Mouse (Mus musculus): ENCODE measurements around the gene Gja6.

Gja6 gene

GRCm38 (mm10) chrX:160906952-160907351 lies at the start of gene Gja6:
Gja6 (minus strand) TSS chrX:160907052.
- no peak for DNase-seq

DNA sequence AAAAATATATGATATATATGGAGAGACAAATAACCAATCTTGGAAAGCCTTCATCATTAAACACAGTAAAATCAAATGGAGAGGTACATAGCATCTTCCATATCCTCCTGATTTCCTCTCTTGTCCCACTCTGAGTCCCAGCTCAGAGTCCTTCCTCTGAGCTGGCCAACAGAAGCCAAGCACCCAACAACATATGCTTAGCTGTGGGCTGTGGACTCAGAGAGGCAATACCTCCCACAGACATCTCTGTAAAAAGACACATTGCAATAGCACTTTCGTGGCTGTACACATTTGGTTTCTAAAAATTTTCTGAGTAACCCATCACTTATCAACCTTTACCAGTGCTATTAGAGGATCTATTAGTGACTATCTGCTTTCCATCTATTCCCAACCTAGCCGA lies 42.7 kb upstream of the Gja6 start:
- DNase-seq = no peak

GRCm38 (mm10) chrX:160944722-160945121 lies 37.9 kb upstream of the Gja6 start:
- no peak for DNase-seq

DNA sequence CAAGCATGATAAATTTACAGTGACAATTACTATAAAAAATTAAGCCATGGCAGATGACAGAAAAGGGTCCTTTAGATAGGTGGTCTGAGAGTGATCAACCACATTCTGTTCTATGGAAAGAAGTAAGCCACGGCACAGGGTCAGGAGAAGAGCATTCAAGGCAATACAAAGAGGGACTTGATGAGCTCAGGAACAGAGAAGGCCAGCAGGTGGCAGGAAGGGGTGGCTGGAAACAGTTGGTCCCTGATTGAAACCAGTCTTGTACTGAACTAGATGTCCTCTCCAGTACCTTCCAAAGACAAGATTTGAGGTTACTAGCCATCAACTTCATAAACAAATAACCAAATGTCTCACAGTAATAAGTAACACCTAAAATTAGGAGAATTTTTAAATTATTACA lies 28.7 kb upstream of the Gja6 start:
- no peak for DNase-seq

GRCm38 (mm10) chrX:160930656-160931055 lies 23.8 kb upstream of the Gja6 start:
- no peak for DNase-seq

DNA sequence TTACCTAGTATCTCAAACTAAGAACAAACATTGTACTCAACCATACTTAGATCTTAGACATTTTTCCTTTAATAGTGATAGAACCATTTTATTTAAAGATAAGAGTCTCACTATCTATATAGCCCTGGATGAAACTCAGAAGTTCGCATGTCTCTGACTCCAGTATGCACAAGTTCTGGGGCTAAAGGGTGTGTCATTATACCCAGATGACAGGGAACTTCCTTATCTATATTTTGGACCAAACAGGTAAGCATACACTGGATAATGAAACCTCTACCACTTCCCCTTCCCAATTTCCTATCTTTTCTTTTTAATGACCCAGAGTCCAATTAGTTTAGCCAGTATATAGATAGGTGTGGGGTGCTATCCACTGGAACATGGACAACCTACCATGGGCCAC lies 22.0 kb upstream of the Gja6 start:
- no peak for DNase-seq

DNA sequence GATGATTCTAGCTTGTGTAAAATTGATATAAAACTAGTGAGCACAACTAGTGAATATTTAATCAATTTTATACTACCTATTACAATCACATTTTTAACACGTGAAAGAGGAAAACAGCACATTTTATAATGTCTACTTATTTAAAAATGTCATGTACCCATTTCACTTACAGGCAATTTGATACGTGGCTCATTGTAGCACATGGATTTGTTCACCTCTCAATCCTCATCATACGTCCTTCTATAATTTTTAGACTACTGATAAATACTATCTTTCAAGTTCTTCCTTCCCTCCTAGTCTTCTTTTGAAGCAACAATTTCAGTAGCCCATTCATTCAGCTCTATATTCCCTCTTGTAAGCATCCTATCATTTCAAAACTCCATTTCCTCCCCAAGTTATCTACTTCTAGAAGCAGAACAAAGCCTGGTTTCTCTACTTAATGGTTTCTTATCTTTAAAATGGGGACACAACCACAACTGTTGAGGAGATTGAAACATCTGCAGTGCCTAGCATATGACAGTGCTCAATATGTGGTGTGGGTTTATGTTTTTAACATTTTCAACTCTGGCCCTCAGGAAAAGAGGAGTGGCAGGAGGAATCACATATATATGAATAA lies 12.3 kb upstream of the Gja6 start:
- no peak for DNase-seq

GRCm38 (mm10) chrX:160906477-160906876 lies 375 bp downstream of the Gja6 start:
- no peak for DNase-seq

DNA sequence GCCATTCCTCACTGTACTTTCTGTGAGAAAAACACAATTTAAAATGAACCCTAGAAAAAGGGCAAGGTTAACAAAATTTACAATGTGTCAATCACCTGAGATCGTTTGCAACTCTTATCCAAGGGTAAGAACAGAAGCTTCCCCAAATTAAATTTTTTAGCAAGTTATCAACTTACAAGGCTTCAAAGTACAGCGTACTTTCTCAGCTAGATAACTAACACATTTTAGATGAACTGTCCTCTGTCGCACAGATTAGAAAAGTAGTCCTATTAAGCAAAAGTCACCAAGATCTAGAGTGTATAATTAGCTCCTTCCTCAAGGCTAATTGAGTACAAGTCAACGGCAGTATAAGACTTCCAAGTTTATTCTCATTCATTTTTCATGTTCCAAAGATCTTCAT lies 939 bp downstream of the Gja6 start:
- no peak for DNase-seq

GRCm38 (mm10) chrX:160905041-160905678 lies 1.7 kb downstream of the Gja6 start:
- DNase-seq = no peak

- no peak for DNase-seq
Measured at GRCm38 (mm10) chrX:160901118-160901517, 5.7 kb downstream of the Gja6 start.

GRCm38 (mm10) chrX:160892077-160892476 lies 14.8 kb downstream of the Gja6 start:
- no peak for DNase-seq

GRCm38 (mm10) chrX:160886301-160886700 lies 20.6 kb downstream of the Gja6 start:
- DNase-seq = no peak

- DNase-seq = no peak
Measured at GRCm38 (mm10) chrX:160866576-160866975, 40.3 kb downstream of the Gja6 start.

DNA sequence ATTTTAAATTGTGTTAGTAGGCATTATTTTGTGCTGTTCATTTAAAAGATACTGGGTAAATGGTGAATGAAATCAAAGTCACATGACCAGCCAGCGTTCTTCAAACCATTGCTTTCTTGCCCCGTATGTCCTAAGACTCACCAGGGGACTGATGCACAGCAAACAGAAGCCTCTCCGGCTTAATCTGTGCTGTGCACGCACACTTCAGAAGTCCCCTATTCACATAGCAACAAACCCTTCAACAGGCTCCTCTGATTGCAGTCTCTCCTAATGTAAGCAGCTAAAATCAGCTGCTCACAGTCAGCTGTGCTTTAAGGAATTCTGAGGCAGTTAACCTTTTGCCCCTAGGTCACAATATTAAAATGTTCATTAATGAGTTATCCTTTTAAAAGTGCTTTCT lies 41.8 kb downstream of the Gja6 start:
- no peak for DNase-seq

DNA sequence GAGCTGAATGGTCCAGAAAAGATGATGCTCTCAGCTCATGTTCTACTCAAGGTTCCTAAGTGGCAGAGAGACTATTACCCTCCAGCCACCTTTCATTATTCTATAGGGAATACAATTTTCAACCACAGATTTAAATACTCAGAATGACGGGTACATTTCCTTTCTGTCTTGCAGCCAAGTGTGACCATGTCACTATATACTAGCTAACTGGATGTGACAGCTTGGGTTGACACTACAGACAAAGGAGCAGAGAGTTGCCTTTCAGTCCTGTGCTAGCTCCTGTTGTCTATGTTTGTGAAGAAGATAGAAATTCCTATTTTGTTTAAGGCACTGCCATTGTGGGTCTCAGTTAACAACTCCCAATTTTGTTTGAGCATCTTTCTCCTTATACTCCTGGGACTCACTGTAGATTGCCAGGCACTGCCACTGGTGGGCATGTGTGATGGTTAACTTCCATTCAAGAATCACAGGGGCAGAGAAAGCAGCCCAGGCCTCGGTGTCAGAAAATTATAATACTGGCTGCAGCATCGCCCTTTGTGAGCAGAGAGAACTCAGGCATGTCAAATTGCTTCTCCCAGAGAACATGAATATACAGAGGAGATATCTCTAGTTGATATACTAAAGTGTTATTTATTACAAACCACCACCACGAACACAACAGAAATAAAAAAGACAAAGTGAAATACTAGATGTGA lies 43.0 kb downstream of the Gja6 start:
- DNase-seq = no peak

Data from kidney, adult 11 months (tissue).